Comparison of ENCODE assay signal across 8 mouse cellular contexts in the genomic region with DNA sequence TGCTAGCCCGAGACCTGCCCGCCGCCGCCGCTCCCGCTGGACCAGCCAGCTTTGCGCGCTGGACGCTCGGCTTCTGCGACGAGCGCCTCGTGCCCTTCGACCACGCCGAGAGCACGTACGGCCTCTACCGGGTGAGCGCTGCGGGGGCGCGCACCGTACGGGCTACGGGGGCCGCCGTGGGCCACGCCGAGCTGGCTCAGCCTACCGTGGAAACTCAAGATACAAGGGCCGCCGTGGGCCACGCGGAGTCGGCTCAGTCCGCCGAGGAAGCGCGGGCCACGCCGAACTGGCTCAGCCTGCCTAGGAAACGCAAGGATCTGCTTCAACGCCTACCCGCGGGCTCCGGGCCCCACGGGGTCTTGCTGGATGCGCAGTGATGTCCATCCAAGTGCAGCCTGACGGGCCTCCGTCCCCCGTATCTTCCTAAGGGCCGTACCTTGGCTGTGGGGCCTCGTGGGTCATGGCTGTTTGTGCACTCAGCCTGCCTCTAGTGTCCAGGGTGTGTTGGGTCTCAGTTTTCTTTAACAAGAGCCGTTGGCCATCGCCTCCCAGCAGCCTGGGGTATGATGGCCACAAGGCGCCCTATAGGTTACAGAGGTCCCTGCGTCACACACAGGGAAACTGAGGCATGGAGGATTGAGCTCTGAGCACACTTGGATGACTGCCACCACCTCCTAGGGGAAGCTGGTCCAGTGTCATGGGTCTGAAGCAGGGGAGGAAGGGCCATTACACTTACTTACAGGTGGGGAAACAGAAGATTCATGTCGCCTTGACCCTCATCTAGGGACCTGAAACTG. TPM values are rescaled to one million over a fixed set of nuclear protein-coding genes. Genes with fewer than 3 reads are reported as not detected.
DNase-seq lines count a peak whose midpoint lies in the region; ATAC-seq lines count a peak whose summit lies in the region.

No protein-coding gene starts in this region.

- no peaks in the 10 kb centered on the region for H3K27me3 ChIP-seq in embryonic facial prominence, embryonic 15.5 days
- H3K27me3 ChIP-seq in heart, embryonic 13.5 days (replicated peaks) = no peaks in the 10 kb centered on the region
- H3K27me3 ChIP-seq in liver, embryonic 12.5 days (replicated peaks) = 0 out of 2 replicates have a peak, but pooled peaks cover 3% of the 10 kb centered on the region
- H3K27me3 ChIP-seq in neural tube, embryonic 13.5 days = no peaks in the 10 kb centered on the region

- no peaks in the 10 kb centered on the region for H3K36me3 ChIP-seq in embryonic facial prominence, embryonic 15.5 days
- H3K36me3 ChIP-seq in heart, embryonic 13.5 days = peaks cover 4% of the 10 kb centered on the region; the same call in 1 of the 2 replicates
- H3K36me3 ChIP-seq in liver, embryonic 12.5 days = peaks cover 13% of the 10 kb centered on the region
- H3K36me3 ChIP-seq in neural tube, embryonic 13.5 days = peaks cover 6% of the 10 kb centered on the region

- H3K4me3 ChIP-seq in embryonic facial prominence, embryonic 15.5 days (replicated peaks) = peak overlapping the region; percentile 88
- peak overlapping the region; percentile 84 for H3K4me3 ChIP-seq in heart, embryonic 13.5 days
- peak overlapping the region; percentile 81 for H3K4me3 ChIP-seq in liver, embryonic 12.5 days
- H3K4me3 ChIP-seq in neural tube, embryonic 13.5 days = peak overlapping the region; percentile 68

- DNase-seq in A20 (ENCODE audit: low read depth, low spot score) = peak; percentile 52
- peak; percentile 77 to 78 for DNase-seq in adrenal gland, adult 18-20 months (ENCODE audit: low spot score in 2 of 2)
- DNase-seq in kidney, postnatal 10 days = peak; percentile 88
- DNase-seq in thymus, postnatal 10 days (ENCODE audit: low spot score in 2 of 2) = peak; percentile 72 to 77

- peaks cover 37% of the 10 kb centered on the region for H3K4me1 ChIP-seq in embryonic facial prominence, embryonic 15.5 days
- H3K4me1 ChIP-seq in heart, embryonic 13.5 days = peaks cover 32% of the 10 kb centered on the region
- H3K4me1 ChIP-seq in liver, embryonic 12.5 days = peaks cover 59% of the 10 kb centered on the region
- H3K4me1 ChIP-seq in neural tube, embryonic 13.5 days (replicated peaks) = peaks cover 41% of the 10 kb centered on the region

- H3K27ac ChIP-seq in embryonic facial prominence, embryonic 15.5 days (replicated peaks) = peak overlapping the region; percentile 97
- peak overlapping the region; percentile 99 for H3K27ac ChIP-seq in heart, embryonic 13.5 days (replicated peaks)
- peak overlapping the region; percentile 97 for H3K27ac ChIP-seq in liver, embryonic 12.5 days
- H3K27ac ChIP-seq in neural tube, embryonic 13.5 days (replicated peaks) = peak overlapping the region; percentile 98

- WGBS in embryonic facial prominence, embryonic 15.5 days = 4% methylated on average over 60 of the region's 60 CpGs
- WGBS in heart, embryonic 13.5 days = 4% methylated on average over 60 of the region's 60 CpGs
- 3% methylated on average over 54 of the region's 60 CpGs for WGBS in liver, embryonic 12.5 days (ENCODE audit: insufficient replicate concordance)
- WGBS in neural tube, embryonic 13.5 days = 5% methylated on average over 59 of the region's 60 CpGs

- H3K9me3 ChIP-seq in embryonic facial prominence, embryonic 15.5 days (replicated peaks) = no peaks in the 10 kb centered on the region
- H3K9me3 ChIP-seq in heart, embryonic 13.5 days = no peaks in the 10 kb centered on the region
- no peaks in the 10 kb centered on the region for H3K9me3 ChIP-seq in liver, embryonic 12.5 days (replicated peaks)
- no peaks in the 10 kb centered on the region for H3K9me3 ChIP-seq in neural tube, embryonic 13.5 days

- H3K9ac ChIP-seq in embryonic facial prominence, embryonic 15.5 days = peak overlapping the region; percentile 97
- H3K9ac ChIP-seq in heart, embryonic 13.5 days = peak overlapping the region; percentile 97
- H3K9ac ChIP-seq in liver, embryonic 12.5 days = peak overlapping the region; percentile 94
- H3K9ac ChIP-seq in neural tube, embryonic 13.5 days = peak overlapping the region; percentile 92

- peak overlapping the region; percentile 83 for H3K4me2 ChIP-seq in embryonic facial prominence, embryonic 15.5 days (replicated peaks)
- H3K4me2 ChIP-seq in heart, embryonic 13.5 days = peak overlapping the region; percentile 92
- peak overlapping the region; percentile 93 for H3K4me2 ChIP-seq in liver, embryonic 12.5 days
- H3K4me2 ChIP-seq in neural tube, embryonic 13.5 days = peak overlapping the region; percentile 92

- ATAC-seq in embryonic facial prominence, embryonic 15.5 days (ENCODE audit: insufficient number of reproducible peaks, low FRiP score, low TSS enrichment, low read depth) = peak; percentile 47
- peak; percentile 47 for ATAC-seq in heart, embryonic 13.5 days (ENCODE audit: extremely low read depth, insufficient number of reproducible peaks, low FRiP score, low TSS enrichment)
- peak; percentile 30 for ATAC-seq in liver, embryonic 12.5 days
- ATAC-seq in neural tube, embryonic 13.5 days (ENCODE audit: low read depth) = peak; percentile 72

RNA-seq across cellular contexts. Expression of a gene that starts 0.6 kb away (rescaled TPM):
- total RNA-seq in adrenal gland, adult 18-20 months (2021) = 100 to 1,000 TPM; 122 to 137 TPM
- 220 and 229 TPM in 2 replicates for polyA plus RNA-seq in embryonic facial prominence, embryonic 15.5 days (2015; fragmentation: Nextera tagmentation; extraction: Ambion mirVana)
- 169 and 172 TPM in 2 replicates for polyA plus RNA-seq in heart, embryonic 13.5 days (2015; fragmentation: Nextera tagmentation; extraction: Ambion mirVana)
- polyA plus RNA-seq in liver, embryonic 12.5 days (2016; fragmentation: Nextera tagmentation; extraction: Ambion mirVana) = 138 and 144 TPM in 2 replicates
- polyA plus RNA-seq in neural tube, embryonic 13.5 days (2015; fragmentation: Nextera tagmentation; extraction: Ambion mirVana) = 191 and 213 TPM in 2 replicates

RNA-seq across cellular contexts. Expression of a gene that starts 4.9 kb away (rescaled TPM):
- total RNA-seq in adrenal gland, adult 18-20 months (2021) = 1 to 10 TPM; 2.9 to 3.5 TPM
- polyA plus RNA-seq in embryonic facial prominence, embryonic 15.5 days (2015; fragmentation: Nextera tagmentation; extraction: Ambion mirVana) = 3.1 and 4.7 TPM in 2 replicates
- 1.2 and 1.8 TPM in 2 replicates for polyA plus RNA-seq in heart, embryonic 13.5 days (2015; fragmentation: Nextera tagmentation; extraction: Ambion mirVana)
- polyA plus RNA-seq in liver, embryonic 12.5 days (2016; fragmentation: Nextera tagmentation; extraction: Ambion mirVana) = 1.3 and 2.3 TPM in 2 replicates
- polyA plus RNA-seq in neural tube, embryonic 13.5 days (2015; fragmentation: Nextera tagmentation; extraction: Ambion mirVana) = 7.8 and 8.5 TPM in 2 replicates

RNA-seq across cellular contexts. Expression of a gene that starts 18.2 kb away (rescaled TPM):
- total RNA-seq in adrenal gland, adult 18-20 months (2021) = 10 to 100 TPM; 48.4 to 61.1 TPM
- 94.6 and 98.9 TPM in 2 replicates for polyA plus RNA-seq in embryonic facial prominence, embryonic 15.5 days (2015; fragmentation: Nextera tagmentation; extraction: Ambion mirVana)
- 54.8 and 58.3 TPM in 2 replicates for polyA plus RNA-seq in heart, embryonic 13.5 days (2015; fragmentation: Nextera tagmentation; extraction: Ambion mirVana)
- 29.0 and 30.1 TPM in 2 replicates for polyA plus RNA-seq in liver, embryonic 12.5 days (2016; fragmentation: Nextera tagmentation; extraction: Ambion mirVana)
- polyA plus RNA-seq in neural tube, embryonic 13.5 days (2015; fragmentation: Nextera tagmentation; extraction: Ambion mirVana) = 66.8 and 67.2 TPM in 2 replicates

RNA-seq across cellular contexts. Expression of a gene that starts 23.9 kb away (rescaled TPM):
- total RNA-seq in adrenal gland, adult 18-20 months (2021) = 100 to 1,000 TPM; 141 to 234 TPM
- polyA plus RNA-seq in embryonic facial prominence, embryonic 15.5 days (2015; fragmentation: Nextera tagmentation; extraction: Ambion mirVana) = 51.1 and 55.7 TPM in 2 replicates
- 18.2 and 18.3 TPM in 2 replicates for polyA plus RNA-seq in heart, embryonic 13.5 days (2015; fragmentation: Nextera tagmentation; extraction: Ambion mirVana)
- 4.1 and 4.4 TPM in 2 replicates for polyA plus RNA-seq in liver, embryonic 12.5 days (2016; fragmentation: Nextera tagmentation; extraction: Ambion mirVana)
- 81.7 and 82.0 TPM in 2 replicates for polyA plus RNA-seq in neural tube, embryonic 13.5 days (2015; fragmentation: Nextera tagmentation; extraction: Ambion mirVana)

RNA-seq across cellular contexts. Expression of a gene that starts 26.2 kb away (rescaled TPM):
- 1 to 10 TPM in 1 of 2 experiments, under 1 TPM in 1; 0.64 to 1.0 TPM for total RNA-seq in adrenal gland, adult 18-20 months (2021)
- polyA plus RNA-seq in embryonic facial prominence, embryonic 15.5 days (2015; fragmentation: Nextera tagmentation; extraction: Ambion mirVana) = 0.13 and 0.18 TPM in 2 replicates
- polyA plus RNA-seq in heart, embryonic 13.5 days (2015; fragmentation: Nextera tagmentation; extraction: Ambion mirVana) = not detected in 2 replicates
- 0.32 and 0.36 TPM in 2 replicates for polyA plus RNA-seq in liver, embryonic 12.5 days (2016; fragmentation: Nextera tagmentation; extraction: Ambion mirVana)
- not detected in 2 replicates for polyA plus RNA-seq in neural tube, embryonic 13.5 days (2015; fragmentation: Nextera tagmentation; extraction: Ambion mirVana)

Comparison
In these comparisons a context has a peak if more than half of its experiments do, and no peak if none do; other contexts are left out.
1. Peak in every context shown above with its lines: DNase-seq, ATAC-seq, H3K4me3 ChIP-seq and H3K27ac ChIP-seq.